Mouse (Mus musculus) embryonic facial prominence, embryonic 11.5 days (tissue): Measurements from ENCODE around the gene Ptgdr. TPM values are rescaled to one million over a fixed set of nuclear protein-coding genes. Genes with fewer than 3 reads are reported as not detected.
"Not testable (repeated sequence)": the region's sequence is repeated elsewhere in the genome, so short reads cannot be mapped to it uniquely, and the experiment has no call there.

Experiments
- ATAC-seq: fragments of 200-750 bp; cut with Nextera tagmentation; replicated peaks from 2 replicates; pipeline ENCODE4 v1.8.0; 2017; ENCODE audit warnings: low read depth; ENCODE audit not compliant: insufficient number of reproducible peaks, low FRiP score, low TSS enrichment
- DNase-seq: peaks from one replicate; pipeline ENCODE4 v3.0.0-alpha.2; 2015; ENCODE audit warnings: low spot score
- H3K27ac ChIP-seq: fragments of 300-500 bp; sonication (generic); replicated peaks from 2 replicates; pipeline ENCODE4 v1.5.1; 2014; ENCODE audit warnings: mild to moderate bottlenecking, low read depth, low read length, control low read depth
- H3K27me3 ChIP-seq: fragments of 300-500 bp; sonication (generic); 2 replicates; pipeline ENCODE4 v1.6.1; 2014; ENCODE audit warnings: mild to moderate bottlenecking, low read length, moderate library complexity, mixed read lengths; ENCODE audit not compliant: control insufficient read depth, insufficient read depth
- H3K36me3 ChIP-seq: fragments of 300-500 bp; sonication (generic); replicated peaks from 2 replicates; pipeline ENCODE4 v1.6.1; 2014; ENCODE audit warnings: low read depth, mild to moderate bottlenecking, low read length, moderate library complexity, mixed read lengths; ENCODE audit not compliant: control insufficient read depth, insufficient read depth
- H3K4me1 ChIP-seq: fragments of 300-500 bp; sonication (generic); 2 replicates; pipeline ENCODE4 v1.6.1; 2014; ENCODE audit warnings: low read length, mixed read lengths; ENCODE audit not compliant: control insufficient read depth, insufficient read depth
- H3K4me2 ChIP-seq: fragments of 300-500 bp; sonication (generic); 2 replicates; pipeline ENCODE4 v1.6.1; 2014; ENCODE audit warnings: low read depth, mild to moderate bottlenecking, control low read depth, low read length, moderate library complexity
- H3K4me3 ChIP-seq: fragments of 300-500 bp; sonication (generic); 2 replicates; pipeline ENCODE4 v1.5.1; 2014; ENCODE audit warnings: low read depth, low read length, control low read depth
- H3K9ac ChIP-seq: fragments of 300-500 bp; sonication (generic); replicated peaks from 2 replicates; pipeline ENCODE4 v1.6.1; 2014; ENCODE audit warnings: mild to moderate bottlenecking, control low read depth, low read length
- H3K9me3 ChIP-seq: fragments of 300-500 bp; sonication (generic); replicated peaks from 2 replicates; pipeline ENCODE4 v1.6.1; 2016; ENCODE audit warnings: mild to moderate bottlenecking, low read length, inconsistent platforms, mixed read lengths; ENCODE audit not compliant: control insufficient read depth
- WGBS: fragments of 180-500 bp; shearing (Covaris S2); extraction: QIAGEN DNeasy Blood & Tissue Kit; methylation state at CpG from one replicate; pipeline ENCODE4 v1.1.7; 2014; 5-methylcytosine and 5-hydroxymethylcytosine counted together
- polyA plus RNA-seq: library from polyadenylated mRNA; unstranded; fragments of >200 nt; fragmentation: Nextera tagmentation; extraction: Ambion mirVana; gene quantifications from 2 replicates; pipeline ENCODE4 v1.2.1, GENCODE M21; 2014

Gene Ptgdr
- polyA plus RNA-seq, 1 experiment from 2014 or later: 0.21 TPM

DNA sequence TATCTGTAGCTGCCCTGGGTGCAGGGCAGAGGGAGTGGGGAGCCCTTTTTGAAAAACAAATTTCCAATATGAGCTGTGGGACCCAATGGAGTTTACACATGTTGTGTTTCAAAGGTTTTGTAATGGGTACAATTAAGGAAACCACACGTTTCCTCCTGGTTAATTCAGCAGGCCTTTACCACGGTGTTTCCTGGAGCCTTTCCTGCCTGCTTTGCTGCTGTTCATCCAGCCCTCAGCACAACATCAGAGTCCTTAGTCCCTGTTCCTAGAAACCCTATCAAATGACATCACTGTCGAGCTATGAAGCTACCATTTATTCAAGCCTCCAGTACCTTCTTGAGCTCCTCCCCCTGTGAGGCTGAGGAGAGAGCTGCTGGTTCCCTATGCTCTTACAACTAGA is 2.0 kb upstream of the Ptgdr start:
- Histone ChIP-seq H3K9me3 (no peaks in the 10 kb centered on the region), H3K27me3 (peaks cover 17% of the 10 kb centered on the region), H3K36me3 (no peaks in the 10 kb centered on the region), H3K4me1 (no peaks in the 10 kb centered on the region), H3K9ac (no peak overlapping the region), H3K27ac (no peak overlapping the region), H3K4me2 (no peak overlapping the region), H3K4me3 (no peak overlapping the region)
- DNase-seq (no peak), ATAC-seq (no peak)
- 34% methylated on average over 3 of the region's 3 CpGs for WGBS

DNA sequence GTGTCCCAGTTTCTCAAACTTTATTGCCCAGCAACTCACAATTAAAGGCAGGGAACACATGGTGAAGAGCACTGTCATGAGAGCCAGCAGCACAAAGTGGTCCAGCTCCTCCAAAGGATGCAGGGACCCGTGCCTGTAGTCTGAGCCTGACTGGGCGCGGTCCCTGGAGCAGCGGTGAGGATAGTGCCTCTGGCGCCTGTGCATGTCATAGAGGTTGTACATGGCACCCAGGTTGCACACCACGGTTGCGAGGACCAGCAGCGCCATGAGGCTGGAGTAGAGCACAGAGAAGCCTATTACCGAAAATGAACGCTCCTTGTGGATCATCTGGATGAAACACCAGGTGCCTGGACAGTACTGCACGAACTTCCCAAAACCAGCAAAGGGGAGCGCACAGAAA is 803 bp downstream of the Ptgdr start:
- DNase-seq (no peak), ATAC-seq (peak; percentile 50; the same call in 1 of the 2 replicates)
- Histone ChIP-seq H3K9me3 (no peaks in the 10 kb centered on the region), H3K4me3 (no peak overlapping the region), H3K4me1 (no peaks in the 10 kb centered on the region), H3K9ac (no peak overlapping the region), H3K36me3 (no peaks in the 10 kb centered on the region), H3K27me3 (peaks cover 17% of the 10 kb centered on the region), H3K27ac (no peak overlapping the region), H3K4me2 (no peak overlapping the region; the same call in 1 of the 2 replicates)
- 10% methylated on average over 12 of the region's 12 CpGs for WGBS

DNA sequence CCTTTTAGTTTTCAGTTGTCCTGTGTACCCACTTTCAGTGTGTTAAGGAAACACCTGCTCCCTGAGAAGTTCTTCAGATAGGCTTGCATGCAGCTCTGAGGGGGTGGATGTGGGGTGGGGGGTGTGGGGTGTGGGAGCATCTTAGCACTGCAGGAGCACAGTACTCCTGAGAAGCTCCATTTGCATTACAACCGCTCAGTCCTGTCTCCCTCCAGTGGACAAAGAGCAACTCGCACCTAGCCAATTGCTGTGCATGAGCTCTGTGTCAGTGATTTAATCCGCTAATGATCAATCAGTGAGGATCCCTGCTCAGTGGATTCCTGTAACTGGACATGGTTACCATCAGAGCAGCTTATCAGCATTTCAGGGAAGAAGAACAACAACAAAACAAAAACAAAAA is 8.5 kb downstream of the Ptgdr start:
- not testable (repeated sequence) for H3K4me2 ChIP-seq, H3K36me3 ChIP-seq, H3K27me3 ChIP-seq, H3K4me3 ChIP-seq, H3K4me1 ChIP-seq, H3K27ac ChIP-seq, H3K9me3 ChIP-seq, H3K9ac ChIP-seq
- peak; percentile 82 for ATAC-seq
- peak; percentile 26 for DNase-seq
- WGBS: 3% methylated on average over 3 of the region's 3 CpGs

DNA sequence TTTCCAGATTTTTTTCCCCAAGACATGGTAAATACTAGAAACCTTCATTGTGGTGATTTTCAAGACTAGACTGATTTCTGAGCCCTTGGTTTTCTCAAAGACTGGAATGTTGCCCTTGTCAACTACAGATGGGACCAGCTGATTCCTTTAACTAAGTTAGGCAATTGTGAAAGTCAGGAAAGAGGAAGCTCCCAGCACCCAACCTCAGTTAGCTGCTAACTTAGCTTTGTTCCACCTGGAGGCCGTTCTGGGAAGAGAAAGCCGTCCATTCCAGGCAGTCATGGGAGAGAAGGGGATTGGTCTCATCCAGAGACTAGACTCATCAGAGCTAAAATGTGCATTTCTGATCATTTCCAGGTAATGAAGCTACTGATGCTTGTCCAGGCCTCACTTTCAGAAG is 11.4 kb downstream of the Ptgdr start:
- H3K4me1 ChIP-seq: no peaks in the 10 kb centered on the region
- H3K9me3 ChIP-seq: no peaks in the 10 kb centered on the region
- no peak for DNase-seq
- no peak overlapping the region for H3K4me2 ChIP-seq
- no peak overlapping the region for H3K27ac ChIP-seq
- no peaks in the 10 kb centered on the region for H3K36me3 ChIP-seq
- H3K27me3 ChIP-seq: no peaks in the 10 kb centered on the region
- ATAC-seq: no peak
- H3K4me3 ChIP-seq: no peak overlapping the region
- WGBS: 96% methylated on average over 2 of the region's 2 CpGs
- H3K9ac ChIP-seq: no peak overlapping the region

DNA sequence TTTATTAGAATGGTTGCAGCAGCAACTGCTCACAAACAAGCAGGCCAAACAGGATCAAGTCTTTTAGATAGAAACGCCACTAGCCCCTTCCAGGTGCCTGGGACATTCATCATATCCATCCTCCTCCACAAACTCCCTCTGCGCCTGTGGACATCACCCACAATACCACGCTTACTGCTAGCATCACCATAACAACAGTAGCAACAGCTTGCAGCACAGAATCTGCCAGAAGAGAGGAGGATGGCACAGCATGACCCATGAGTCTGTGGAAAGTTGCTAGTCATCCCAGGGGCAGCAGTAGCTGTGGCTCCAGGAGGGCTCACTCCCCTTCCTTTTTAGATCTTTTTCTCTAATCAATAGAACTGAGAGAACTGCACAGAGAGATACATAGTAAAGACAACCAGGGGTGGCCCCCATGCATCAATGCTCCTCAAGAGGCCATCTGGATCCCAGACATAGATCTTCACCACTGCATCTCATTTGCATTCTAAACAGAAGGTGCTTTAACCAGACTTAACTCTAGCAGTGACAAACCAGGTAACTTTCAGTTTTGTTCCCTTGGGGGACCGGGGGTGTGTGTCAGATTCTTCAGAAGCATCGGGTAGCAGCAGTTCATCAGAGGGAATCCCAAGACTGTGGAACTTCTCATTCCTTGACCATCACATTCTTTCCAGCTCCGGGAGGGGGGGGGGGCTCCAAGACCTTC is 12.5 kb downstream of the Ptgdr start:
- ATAC-seq: no peak
- no peaks in the 10 kb centered on the region for H3K9me3 ChIP-seq
- H3K4me2 ChIP-seq: no peak overlapping the region
- WGBS: 70% methylated on average over 6 of the region's 6 CpGs
- no peak overlapping the region for H3K27ac ChIP-seq
- no peak for DNase-seq
- H3K36me3 ChIP-seq: no peaks in the 10 kb centered on the region
- H3K4me1 ChIP-seq: no peaks in the 10 kb centered on the region
- H3K4me3 ChIP-seq: no peak overlapping the region
- H3K27me3 ChIP-seq: no peaks in the 10 kb centered on the region
- H3K9ac ChIP-seq: no peak overlapping the region

DNA sequence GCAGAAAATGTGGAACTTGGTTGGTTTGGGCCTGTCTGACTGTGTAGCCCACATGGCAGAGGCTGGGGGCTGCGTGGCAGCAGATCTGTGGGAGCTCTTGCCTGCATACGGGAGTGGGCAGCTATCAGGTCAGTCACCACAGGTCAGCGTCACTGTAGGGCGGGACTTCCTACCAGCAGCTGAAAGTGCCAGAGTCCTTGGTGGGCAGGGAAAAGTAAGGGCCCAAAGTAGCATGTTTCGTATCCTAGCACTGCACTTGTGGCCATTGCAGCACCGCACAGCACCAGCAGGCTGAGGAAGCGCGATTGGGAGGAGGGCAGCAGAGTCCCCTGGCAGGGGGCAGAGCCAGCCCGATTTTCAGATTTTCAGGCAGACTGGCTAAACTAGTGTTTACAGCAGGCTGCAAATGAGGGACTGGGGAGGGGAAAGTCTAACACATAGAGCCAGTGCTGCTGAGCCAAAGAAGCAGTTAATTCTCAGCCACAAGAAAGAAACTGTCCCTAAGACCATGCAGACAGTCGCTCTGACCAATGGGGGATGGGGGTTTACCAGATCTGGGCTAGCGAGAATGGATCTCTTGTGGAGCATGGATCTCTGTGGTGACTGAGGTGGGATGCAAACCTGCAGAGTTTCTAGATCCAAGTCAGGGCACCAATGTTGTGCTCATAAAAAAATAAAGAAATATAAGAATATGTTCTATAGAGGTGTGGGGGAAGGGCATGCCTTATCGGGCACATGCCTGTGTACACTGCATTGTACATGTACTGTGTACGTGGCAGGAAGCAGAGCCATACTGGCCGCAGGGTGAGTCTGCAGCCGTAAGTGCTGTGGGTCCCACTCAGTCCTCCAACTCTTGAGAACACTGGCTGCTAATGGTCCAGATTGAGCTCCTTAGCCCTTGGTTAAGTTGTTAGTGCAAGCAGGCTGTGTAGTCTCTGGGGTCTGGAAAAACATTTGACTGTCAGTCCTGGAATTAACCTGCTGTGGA is 15.1 kb downstream of the Ptgdr start:
- Histone ChIP-seq H3K4me1 (no peaks in the 10 kb centered on the region), H3K4me2 (peak overlapping the region; percentile 0; the same call in 1 of the 2 replicates), H3K9me3 (no peaks in the 10 kb centered on the region), H3K36me3 (no peaks in the 10 kb centered on the region), H3K4me3 (no peak overlapping the region), H3K27me3 (no peaks in the 10 kb centered on the region), H3K27ac (no peak overlapping the region), H3K9ac (no peak overlapping the region)
- DNase-seq (no peak), ATAC-seq (peak; percentile 48; the same call in 1 of the 2 replicates)
- 40% methylated on average over 15 of the region's 15 CpGs for WGBS

DNA sequence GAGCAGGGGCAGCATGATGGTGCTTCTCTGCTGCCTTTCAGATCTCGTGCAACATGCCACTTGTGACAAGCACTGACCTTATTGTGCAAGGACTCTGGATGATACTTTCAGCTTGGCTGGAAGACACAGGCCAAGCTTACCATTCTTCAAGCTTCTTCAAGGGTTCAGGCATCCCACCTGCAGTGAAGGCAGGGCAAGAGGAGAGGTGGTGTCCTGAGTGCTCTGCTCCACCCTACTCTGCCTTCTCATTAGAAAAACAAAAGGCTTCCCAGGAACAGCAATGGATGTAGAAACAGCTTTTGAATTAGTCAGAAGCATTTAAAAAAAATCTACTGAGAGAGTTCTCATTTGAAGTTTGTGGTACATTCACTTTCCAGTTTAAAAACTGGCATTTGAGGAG is 20.5 kb downstream of the Ptgdr start:
- Histone ChIP-seq H3K27ac (no peak overlapping the region), H3K4me2 (no peak overlapping the region), H3K9ac (no peak overlapping the region), H3K36me3 (no peaks in the 10 kb centered on the region), H3K27me3 (no peaks in the 10 kb centered on the region), H3K9me3 (no peaks in the 10 kb centered on the region), H3K4me1 (no peaks in the 10 kb centered on the region), H3K4me3 (no peak overlapping the region)
- 52% methylated on average over 1 of the region's 1 CpGs for WGBS
- ATAC-seq (no peak), DNase-seq (no peak)

DNA sequence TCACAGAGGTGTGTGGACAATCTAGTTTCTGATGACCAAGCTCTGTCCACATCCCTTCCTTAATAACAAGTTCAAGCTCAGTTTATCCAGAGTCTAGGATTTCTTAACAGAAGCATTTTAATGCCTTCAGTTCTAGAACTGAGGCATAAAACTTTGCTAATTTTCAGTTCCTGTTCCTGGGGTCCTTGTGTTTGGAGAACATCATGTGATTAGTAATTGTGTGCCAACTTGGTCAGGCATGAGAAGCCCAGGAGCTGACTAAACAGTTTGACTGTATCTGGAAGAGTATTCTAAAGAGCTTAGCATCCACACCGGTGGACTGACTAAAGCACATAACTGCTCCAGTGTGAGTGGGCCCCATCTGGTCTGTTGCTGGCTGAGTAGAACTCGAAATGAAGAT is 24.0 kb downstream of the Ptgdr start:
- Histone ChIP-seq H3K4me1 (no peaks in the 10 kb centered on the region), H3K27ac (no peak overlapping the region), H3K9ac (no peak overlapping the region), H3K4me3 (no peak overlapping the region), H3K9me3 (no peaks in the 10 kb centered on the region), H3K4me2 (no peak overlapping the region), H3K27me3 (no peaks in the 10 kb centered on the region), H3K36me3 (no peaks in the 10 kb centered on the region)
- DNase-seq (no peak), ATAC-seq (no peak)
- WGBS: 83% methylated on average over 2 of the region's 2 CpGs
